Mouse (Mus musculus): Measurements from ENCODE around the gene Ctnnd2. TPM values are rescaled to one million over a fixed set of nuclear protein-coding genes. Genes with fewer than 3 reads are reported as not detected.

Gene Ctnnd2
- total and polyA plus RNA-seq, 3 experiments = 0.16 TPM; not detected in 2

DNA sequence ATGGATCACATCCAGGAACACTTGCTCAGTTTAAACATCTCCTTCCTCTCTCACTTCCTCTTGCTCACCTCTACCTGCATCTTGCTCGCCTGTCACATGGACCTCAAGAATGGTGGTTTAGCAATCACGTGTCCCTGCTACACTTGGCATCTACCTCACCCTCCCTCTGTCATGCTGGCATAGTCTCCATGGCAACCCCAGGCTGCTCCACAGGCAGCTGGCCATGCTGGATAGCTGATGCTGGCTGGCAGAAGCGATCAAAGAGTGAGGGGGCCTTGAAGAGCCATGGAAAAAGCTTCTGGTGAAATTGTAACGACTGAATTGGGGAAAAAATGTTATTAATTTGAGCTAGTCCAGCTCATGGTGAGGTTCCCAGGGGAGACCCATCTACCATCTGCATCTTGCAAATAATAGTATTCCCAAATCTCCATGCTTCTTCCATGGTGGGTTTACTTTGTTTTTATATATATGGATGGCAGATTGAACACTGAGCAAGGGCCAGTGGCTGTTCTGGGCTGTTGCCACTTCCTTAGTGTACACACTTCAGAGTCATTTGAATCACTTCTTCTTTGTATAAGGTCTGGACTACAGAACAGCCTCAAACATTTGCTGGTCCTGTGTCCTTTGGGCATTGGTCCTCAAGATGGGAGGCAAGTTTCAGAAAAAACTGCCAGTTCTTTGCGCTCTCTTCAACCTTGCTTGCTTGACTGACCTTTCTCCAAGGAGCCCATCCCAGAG is 19.7 kb downstream of the Ctnnd2 start:
- ATAC-seq (ENCODE audit: extremely low read depth, insufficient number of reproducible peaks, low FRiP score, poor library complexity, severe bottlenecking) = no peak
- no peak overlapping the region for H3K4me3 ChIP-seq (ENCODE audit: low read depth, low read length)
- H3K36me3 ChIP-seq (replicated peaks) = no peaks in the 10 kb centered on the region
- TF ChIP-seq GATA2 (IDR thresholded peaks at IDR 0.05; ENCODE audit: borderline replicate concordance, low read depth, low read length) = no peak
- TF ChIP-seq TAL1 (conservative IDR thresholded peaks at IDR 0.05; ENCODE audit: low read depth, low read length) = no peak
- TF ChIP-seq CTCF (IDR thresholded peaks at IDR 0.05; ENCODE audit: low read depth, low read length) = no peak
- TF ChIP-seq GATA1 (IDR thresholded peaks at IDR 0.05; ENCODE audit: borderline replicate concordance, low read length) = no peak
- no peak for TF ChIP-seq POLR2AphosphoS5 (IDR thresholded peaks at IDR 0.05; ENCODE audit: insufficient replicate concordance, low read depth, low read length)
- no peaks in the 10 kb centered on the region for H3K27me3 ChIP-seq (ENCODE audit: insufficient read depth, low read length)
- DNase-seq (ENCODE audit: low spot score) = no peak
- peaks cover 2% of the 10 kb centered on the region for H3K9me3 ChIP-seq (replicated peaks)
- no peaks in the 10 kb centered on the region for H3K4me1 ChIP-seq (ENCODE audit: insufficient read depth, low read depth, low read length)

DNA sequence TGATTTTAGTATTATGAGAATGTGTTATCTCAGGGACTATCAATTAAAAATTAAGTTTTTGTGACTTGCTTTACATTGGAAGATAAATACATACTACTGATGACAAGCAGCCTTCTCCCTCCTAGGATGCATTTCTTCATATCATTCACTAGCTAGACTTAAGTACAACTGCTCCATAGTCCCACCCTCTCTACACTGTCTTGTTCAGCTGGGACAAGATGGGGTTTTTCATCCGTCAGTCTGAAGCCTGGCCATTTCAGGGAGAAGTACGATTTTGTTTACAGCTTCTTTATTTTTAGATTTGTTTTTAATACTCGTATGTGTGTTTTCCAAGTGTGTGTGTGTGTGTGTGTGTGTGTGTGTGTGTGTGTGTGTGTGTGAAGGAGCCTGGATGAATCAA is 26.0 kb downstream of the Ctnnd2 start:
- Histone ChIP-seq H3K36me3 (replicated peaks) (no peaks in the 10 kb centered on the region), H3K4me1 (ENCODE audit: insufficient read depth, low read depth, low read length) (no peaks in the 10 kb centered on the region), H3K27me3 (ENCODE audit: insufficient read depth, low read length) (no peaks in the 10 kb centered on the region), H3K9me3 (replicated peaks) (peaks cover 10% of the 10 kb centered on the region), H3K4me3 (ENCODE audit: low read depth, low read length) (no peak overlapping the region)
- DNase-seq (ENCODE audit: low spot score) (no peak), ATAC-seq (ENCODE audit: extremely low read depth, insufficient number of reproducible peaks, low FRiP score, poor library complexity, severe bottlenecking) (no peak)
- no peak for TF ChIP-seq CTCF (IDR thresholded peaks at IDR 0.05; ENCODE audit: low read depth, low read length)
- TF ChIP-seq TAL1 (conservative IDR thresholded peaks at IDR 0.05; ENCODE audit: low read depth, low read length) = no peak
- TF ChIP-seq GATA1 (IDR thresholded peaks at IDR 0.05; ENCODE audit: borderline replicate concordance, low read length) = no peak
- TF ChIP-seq POLR2AphosphoS5 (IDR thresholded peaks at IDR 0.05; ENCODE audit: insufficient replicate concordance, low read depth, low read length) = no peak
- no peak for TF ChIP-seq GATA2 (IDR thresholded peaks at IDR 0.05; ENCODE audit: borderline replicate concordance, low read depth, low read length)

- no peaks in the 10 kb centered on the region for H3K27me3 ChIP-seq (ENCODE audit: insufficient read depth, low read length)
- TF ChIP-seq CTCF (IDR thresholded peaks at IDR 0.05; ENCODE audit: low read depth, low read length) = no peak
- TF ChIP-seq GATA2 (IDR thresholded peaks at IDR 0.05; ENCODE audit: borderline replicate concordance, low read depth, low read length) = no peak
- TF ChIP-seq GATA1 (IDR thresholded peaks at IDR 0.05; ENCODE audit: borderline replicate concordance, low read length) = no peak
- TF ChIP-seq TAL1 (conservative IDR thresholded peaks at IDR 0.05; ENCODE audit: low read depth, low read length) = no peak
- no peak for TF ChIP-seq POLR2AphosphoS5 (IDR thresholded peaks at IDR 0.05; ENCODE audit: insufficient replicate concordance, low read depth, low read length)
- peaks cover 13% of the 10 kb centered on the region for H3K9me3 ChIP-seq (replicated peaks)
- no peaks in the 10 kb centered on the region for H3K4me1 ChIP-seq (ENCODE audit: insufficient read depth, low read depth, low read length)
- no peaks in the 10 kb centered on the region for H3K36me3 ChIP-seq (replicated peaks)
- DNase-seq (ENCODE audit: low spot score) (no peak), ATAC-seq (ENCODE audit: extremely low read depth, insufficient number of reproducible peaks, low FRiP score, poor library complexity, severe bottlenecking) (no peak)
- no peak overlapping the region for H3K4me3 ChIP-seq (ENCODE audit: low read depth, low read length)
Observed at GRCm38 (mm10) chr15:30199785-30200184, 27.4 kb downstream of the Ctnnd2 start.

DNA sequence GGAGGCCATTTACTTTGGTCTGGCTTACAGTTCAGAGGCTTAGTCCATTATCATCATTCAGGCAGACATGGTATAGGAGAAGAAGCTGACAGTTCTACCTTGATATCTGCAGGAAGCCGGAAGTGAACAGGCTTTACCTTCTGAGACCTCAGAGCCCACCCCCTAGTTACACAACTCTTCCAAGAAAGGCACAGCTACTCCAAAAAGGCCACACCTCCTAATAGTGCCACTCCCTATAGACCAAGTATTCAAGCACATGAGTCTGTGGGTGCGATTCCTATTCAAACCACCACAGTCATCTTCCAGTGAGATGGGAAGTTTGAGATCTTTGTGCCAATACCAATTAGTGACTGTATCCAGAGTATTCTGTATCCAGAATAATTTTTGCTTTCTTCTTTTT is 28.8 kb downstream of the Ctnnd2 start:
- Histone ChIP-seq H3K36me3 (replicated peaks) (no peaks in the 10 kb centered on the region), H3K9me3 (replicated peaks) (peaks cover 13% of the 10 kb centered on the region), H3K4me1 (ENCODE audit: insufficient read depth, low read depth, low read length) (no peaks in the 10 kb centered on the region), H3K4me3 (ENCODE audit: low read depth, low read length) (no peak overlapping the region), H3K27me3 (ENCODE audit: insufficient read depth, low read length) (no peaks in the 10 kb centered on the region)
- no peak for TF ChIP-seq GATA1 (IDR thresholded peaks at IDR 0.05; ENCODE audit: borderline replicate concordance, low read length)
- TF ChIP-seq TAL1 (conservative IDR thresholded peaks at IDR 0.05; ENCODE audit: low read depth, low read length) = no peak
- no peak for TF ChIP-seq POLR2AphosphoS5 (IDR thresholded peaks at IDR 0.05; ENCODE audit: insufficient replicate concordance, low read depth, low read length)
- no peak for TF ChIP-seq CTCF (IDR thresholded peaks at IDR 0.05; ENCODE audit: low read depth, low read length)
- no peak for TF ChIP-seq GATA2 (IDR thresholded peaks at IDR 0.05; ENCODE audit: borderline replicate concordance, low read depth, low read length)
- DNase-seq (ENCODE audit: low spot score) (no peak), ATAC-seq (ENCODE audit: extremely low read depth, insufficient number of reproducible peaks, low FRiP score, poor library complexity, severe bottlenecking) (no peak)

GRCm38 (mm10) chr15:30201617-30202016 is 29.2 kb downstream of the Ctnnd2 start:
- no peaks in the 10 kb centered on the region for H3K27me3 ChIP-seq (ENCODE audit: insufficient read depth, low read length)
- no peaks in the 10 kb centered on the region for H3K36me3 ChIP-seq (replicated peaks)

DNA sequence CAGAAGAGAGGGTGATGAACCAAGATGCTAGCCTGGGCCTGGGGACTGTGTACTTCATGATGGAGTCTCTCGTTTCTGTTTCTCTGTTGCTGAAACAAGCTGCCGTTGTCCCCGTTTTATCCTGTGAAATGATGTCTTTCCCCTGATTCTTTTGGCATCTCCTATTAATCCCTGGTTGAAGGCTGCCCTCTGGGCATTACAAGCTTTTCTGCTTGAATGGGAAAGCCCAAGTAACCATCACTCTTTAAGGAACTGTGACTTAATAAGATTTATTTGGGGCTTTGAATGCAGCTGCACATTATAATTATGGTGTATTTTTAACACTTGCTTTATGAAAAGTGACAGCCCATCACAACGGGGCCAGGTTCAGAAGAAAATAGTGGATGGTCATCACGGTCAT is 40.4 kb downstream of the Ctnnd2 start:
- no peaks in the 10 kb centered on the region for H3K4me1 ChIP-seq (ENCODE audit: insufficient read depth, low read depth, low read length)
- 0 out of 2 replicates have a peak, but pooled peaks cover 8% of the 10 kb centered on the region for H3K9me3 ChIP-seq (replicated peaks)
- TF ChIP-seq POLR2AphosphoS5 (IDR thresholded peaks at IDR 0.05; ENCODE audit: insufficient replicate concordance, low read depth, low read length) (no peak), GATA2 (IDR thresholded peaks at IDR 0.05; ENCODE audit: borderline replicate concordance, low read depth, low read length) (no peak), TAL1 (conservative IDR thresholded peaks at IDR 0.05; ENCODE audit: low read depth, low read length) (no peak), GATA1 (IDR thresholded peaks at IDR 0.05; ENCODE audit: borderline replicate concordance, low read length) (no peak), CTCF (IDR thresholded peaks at IDR 0.05; ENCODE audit: low read depth, low read length) (no peak)
- ATAC-seq (ENCODE audit: extremely low read depth, insufficient number of reproducible peaks, low FRiP score, poor library complexity, severe bottlenecking) (no peak), DNase-seq (ENCODE audit: low spot score) (no peak)
- H3K27me3 ChIP-seq (ENCODE audit: insufficient read depth, low read length) = no peaks in the 10 kb centered on the region
- no peaks in the 10 kb centered on the region for H3K36me3 ChIP-seq (replicated peaks)
- H3K4me3 ChIP-seq (ENCODE audit: low read depth, low read length) = no peak overlapping the region

More at GRCm38 (mm10) chr15:30201617-30202016, 29.2 kb downstream of the Ctnnd2 start:
- Histone ChIP-seq H3K4me3 (ENCODE audit: low read depth, low read length) (no peak overlapping the region), H3K9me3 (replicated peaks) (peaks cover 13% of the 10 kb centered on the region), H3K4me1 (ENCODE audit: insufficient read depth, low read depth, low read length) (no peaks in the 10 kb centered on the region)
- no peak for ATAC-seq (ENCODE audit: extremely low read depth, insufficient number of reproducible peaks, low FRiP score, poor library complexity, severe bottlenecking)
- TF ChIP-seq TAL1 (conservative IDR thresholded peaks at IDR 0.05; ENCODE audit: low read depth, low read length) (no peak), POLR2AphosphoS5 (IDR thresholded peaks at IDR 0.05; ENCODE audit: insufficient replicate concordance, low read depth, low read length) (no peak), GATA2 (IDR thresholded peaks at IDR 0.05; ENCODE audit: borderline replicate concordance, low read depth, low read length) (no peak), GATA1 (IDR thresholded peaks at IDR 0.05; ENCODE audit: borderline replicate concordance, low read length) (no peak), CTCF (IDR thresholded peaks at IDR 0.05; ENCODE audit: low read depth, low read length) (no peak)
- DNase-seq (ENCODE audit: low spot score) = no peak
